Mouse (Mus musculus): ENCODE results near the gene Optn. TPM values are rescaled to one million over a fixed set of nuclear protein-coding genes. Genes with fewer than 3 reads are reported as not detected.

Gene Optn
- total and polyA plus RNA-seq, 3 experiments: 25.1 to 37.3 (median 28.0) TPM

GRCm38 (mm10) chr2:5064247-5064646 is 396 bp upstream of the Optn start:
- Histone ChIP-seq H3K36me3 (replicated peaks in 1 of 2; ENCODE audit: control insufficient read depth in 1 of 2, insufficient read depth in 1 of 2, low read length in 1 of 2) (peaks cover 0 to 22% of the 10 kb centered on the region in 2 experiments), H3K4me3 (replicated peaks in 1 of 3; ENCODE audit: low read depth in 2 of 3, low read length in 2 of 3, poor library complexity in 1 of 3) (peak overlapping the region in 1 of 3 experiments; percentile 81), H3K9ac (ENCODE audit: insufficient read depth, low read depth) (no peak overlapping the region), H3K9me3 (replicated peaks; ENCODE audit: low read length) (peaks cover 4% of the 10 kb centered on the region), H3K79me2 (replicated peaks; ENCODE audit: control insufficient read depth, extremely low read depth, insufficient read depth, poor library complexity, severe bottlenecking) (no peaks in the 10 kb centered on the region; the same call in 1 of the 2 replicates), H3K4me1 (ENCODE audit: control insufficient read depth in 1 of 2, insufficient read depth in 2 of 2) (peaks cover 0 to 32% of the 10 kb centered on the region in 2 experiments; a peak in 3 of 4 replicates), H3K27ac (ENCODE audit: insufficient read depth, low read depth) (no peak overlapping the region), H3K4me2 (ENCODE audit: insufficient read depth, low read depth, poor library complexity, severe bottlenecking) (peak overlapping the region; percentile 14; the same call in 1 of the 2 replicates), H3K27me3 (replicated peaks) (peaks cover 4% of the 10 kb centered on the region)
- no peak for TF ChIP-seq ZNF384 (IDR thresholded peaks at IDR 0.05; ENCODE audit: low read depth, low read length)
- in situ Hi-C loops (cut with MboI; ENCODE audit: low pct_ligation_motif_present, low pct_unique_long_range_greater_than_20kb, low sequenced_read_pairs) (no loop called here), dilution Hi-C loops (cut with MboI; ENCODE audit: extremely low pct_ligation_motif_present, extremely low pct_unique_long_range_greater_than_20kb, low sequenced_read_pairs) (no loop called here)
- DNase-seq (ENCODE audit: extremely low read depth): no peak

DNA sequence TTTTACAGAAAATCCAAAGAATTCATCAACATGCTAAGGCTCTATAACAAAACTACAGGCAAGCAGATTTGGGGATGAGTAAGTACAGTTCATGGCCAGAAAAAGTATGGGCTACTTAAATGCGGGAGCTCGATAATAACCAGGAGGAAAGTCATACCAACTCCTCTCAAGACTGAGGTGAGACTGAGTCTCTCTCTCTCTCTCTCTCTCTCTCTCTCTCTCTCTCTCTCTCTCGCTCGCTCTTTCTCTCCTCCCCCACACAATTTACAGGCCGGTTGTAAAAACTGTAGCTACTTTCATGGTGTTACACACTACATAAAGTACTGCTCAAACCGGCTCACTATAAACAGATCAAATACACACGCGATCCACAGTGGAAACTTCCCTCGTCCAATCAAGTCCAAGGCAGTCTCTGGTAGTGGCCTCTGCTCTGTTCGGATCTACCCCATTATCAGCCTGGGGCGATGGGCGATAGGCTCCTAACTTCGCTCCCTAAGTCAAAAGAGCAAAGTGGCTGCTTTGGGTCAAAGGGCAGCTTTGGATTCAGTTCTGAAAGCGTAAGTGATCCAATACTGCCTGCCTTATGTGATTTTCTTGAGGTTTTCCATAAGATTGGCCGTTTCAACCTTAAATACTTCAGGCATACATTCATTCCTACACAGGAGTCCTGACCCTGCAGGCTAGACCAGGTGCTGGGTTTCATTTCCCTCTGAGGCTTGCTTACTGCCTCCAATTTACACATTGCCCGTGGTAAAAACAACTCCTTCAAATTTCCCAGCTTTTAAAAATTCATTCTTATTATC is 1.2 kb downstream of the Optn start:
- Histone ChIP-seq H3K9me3 (replicated peaks; ENCODE audit: low read length) (no peaks in the 10 kb centered on the region), H3K4me1 (ENCODE audit: control insufficient read depth in 1 of 2, insufficient read depth in 2 of 2) (peaks cover 0 to 32% of the 10 kb centered on the region in 2 experiments; a peak in 3 of 4 replicates), H3K79me2 (replicated peaks; ENCODE audit: control insufficient read depth, extremely low read depth, insufficient read depth, poor library complexity, severe bottlenecking) (peaks cover 2% of the 10 kb centered on the region; the same call in 1 of the 2 replicates), H3K4me2 (ENCODE audit: insufficient read depth, low read depth, poor library complexity, severe bottlenecking) (peak overlapping the region; percentile 46), H3K27ac (ENCODE audit: insufficient read depth, low read depth) (no peak overlapping the region), H3K4me3 (replicated peaks in 1 of 3; ENCODE audit: low read depth in 2 of 3, low read length in 2 of 3, poor library complexity in 1 of 3) (peak overlapping the region; percentile 81 to 91 (median 88)), H3K27me3 (replicated peaks) (peaks cover 4% of the 10 kb centered on the region), H3K36me3 (replicated peaks in 1 of 2; ENCODE audit: control insufficient read depth in 1 of 2, insufficient read depth in 1 of 2, low read length in 1 of 2) (peaks cover 0 to 34% of the 10 kb centered on the region in 2 experiments), H3K9ac (ENCODE audit: insufficient read depth, low read depth) (peak overlapping the region; percentile 64)
- peak; percentile 31 for DNase-seq (ENCODE audit: extremely low read depth)
- dilution Hi-C loops (cut with MboI; ENCODE audit: extremely low pct_ligation_motif_present, extremely low pct_unique_long_range_greater_than_20kb, low sequenced_read_pairs) (no loop called here), in situ Hi-C loops (cut with MboI; ENCODE audit: low pct_ligation_motif_present, low pct_unique_long_range_greater_than_20kb, low sequenced_read_pairs) (no loop called here)
- TF ChIP-seq ZKSCAN1 (IDR thresholded peaks at IDR 0.05; ENCODE audit: borderline replicate concordance, low read depth, low read length): no peak
- no peak for TF ChIP-seq NRF1 (IDR thresholded peaks at IDR 0.05; ENCODE audit: low read depth, low read length)
- peak; percentile 54; the same call in 1 of the 2 replicates for TF ChIP-seq MEF2A (IDR thresholded peaks at IDR 0.05; ENCODE audit: borderline replicate concordance, low read depth, low read length)
- TF ChIP-seq CTCF (conservative IDR thresholded peaks at IDR 0.05 in 1 of 2, IDR thresholded peaks at IDR 0.05 in 1 of 2; ENCODE audit: low read depth in 2 of 2, low read length in 2 of 2): no peak
- TF ChIP-seq RCOR1 (conservative IDR thresholded peaks at IDR 0.05; ENCODE audit: low read depth, low read length): no peak
- no peak for TF ChIP-seq UBTF (IDR thresholded peaks at IDR 0.05; ENCODE audit: low read depth, low read length)
- TF ChIP-seq MAZ (IDR thresholded peaks at IDR 0.05; ENCODE audit: low read depth, low read length): 0 out of 2 replicates have a peak, but pooled peaks have one; percentile 40
- TF ChIP-seq MYC (IDR thresholded peaks at IDR 0.05; ENCODE audit: low read depth, low read length): no peak
- TF ChIP-seq USF2 (conservative IDR thresholded peaks at IDR 0.05; ENCODE audit: low read depth, low read length): no peak
- peak; percentile 46; the same call in 1 of the 2 replicates for TF ChIP-seq TCF12 (IDR thresholded peaks at IDR 0.05; ENCODE audit: low read depth, low read length)
- TF ChIP-seq SMC3 (IDR thresholded peaks at IDR 0.05; ENCODE audit: low read depth, low read length): no peak
- TF ChIP-seq JUND (conservative IDR thresholded peaks at IDR 0.05; ENCODE audit: low read depth, low read length): peak; percentile 64; the same call in 1 of the 2 replicates
- TF ChIP-seq RAD21 (IDR thresholded peaks at IDR 0.05; ENCODE audit: low read depth, low read length): no peak
- no peak for TF ChIP-seq MAX (IDR thresholded peaks at IDR 0.05; ENCODE audit: low read length)
- TF ChIP-seq CHD1 (IDR thresholded peaks at IDR 0.05; ENCODE audit: low read depth, low read length): no peak
- no peak for TF ChIP-seq TBP (conservative IDR thresholded peaks at IDR 0.05; ENCODE audit: low read depth, low read length)
- no peak for TF ChIP-seq POLR2AphosphoS2 (IDR thresholded peaks at IDR 0.05; ENCODE audit: low read depth, low read length)
- no peak for TF ChIP-seq GABPA (IDR thresholded peaks at IDR 0.05; ENCODE audit: insufficient replicate concordance, low read depth, low read length)
- TF ChIP-seq E2F4 (IDR thresholded peaks at IDR 0.05; ENCODE audit: insufficient replicate concordance, low read depth, low read length): no peak
- TF ChIP-seq PAX5 (IDR thresholded peaks at IDR 0.05; ENCODE audit: low read length): no peak
- TF ChIP-seq SIN3A (IDR thresholded peaks at IDR 0.05; ENCODE audit: low read length): peak; percentile 9; the same call in 1 of the 2 replicates
- no peak for TF ChIP-seq POLR2A (IDR thresholded peaks at IDR 0.05; ENCODE audit: low read depth, low read length)
- no peak for TF ChIP-seq ZMIZ1 (IDR thresholded peaks at IDR 0.05; ENCODE audit: low read depth, low read length)
- no peak for TF ChIP-seq ZC3H11A (IDR thresholded peaks at IDR 0.05; ENCODE audit: low read depth, low read length)
- TF ChIP-seq ELF1 (IDR thresholded peaks at IDR 0.05; ENCODE audit: low read depth, low read length): no peak
- TF ChIP-seq MAFK (IDR thresholded peaks at IDR 0.05; ENCODE audit: insufficient replicate concordance, low read length): no peak
- TF ChIP-seq HCFC1 (IDR thresholded peaks at IDR 0.05; ENCODE audit: low read depth, low read length): 0 out of 2 replicates have a peak, but pooled peaks have one; percentile 26
- TF ChIP-seq ZNF384 (IDR thresholded peaks at IDR 0.05; ENCODE audit: low read depth, low read length): no peak
- TF ChIP-seq IRF4 (IDR thresholded peaks at IDR 0.05; ENCODE audit: low read depth, low read length): peak; percentile 75
- TF ChIP-seq USF1 (IDR thresholded peaks at IDR 0.05; ENCODE audit: low read depth, low read length): no peak
- TF ChIP-seq CHD2 (IDR thresholded peaks at IDR 0.05; ENCODE audit: low read length): peak; percentile 10; the same call in 1 of the 2 replicates

Data from CH12.LX (cell line).